Mouse (Mus musculus) forebrain, embryonic 15.5 days (tissue): ENCODE measurements around the gene Tuba8. TPM values are rescaled to one million over a fixed set of nuclear protein-coding genes. Genes with fewer than 3 reads are reported as not detected.

ENCODE experiments used
- ATAC-seq: fragments of 200-750 bp; cut with Nextera tagmentation; replicated peaks from 2 replicates; pipeline ENCODE4 v1.8.0; 2017; ENCODE audit warnings: mild to moderate bottlenecking, moderate TSS enrichment, moderate library complexity
- H3K27ac ChIP-seq: fragments of 300-500 bp; sonication (generic); replicated peaks from 2 replicates; pipeline ENCODE4 v1.5.1; 2015; ENCODE audit warnings: mild to moderate bottlenecking, inconsistent platforms
- H3K27me3 ChIP-seq: fragments of 300-500 bp; sonication (generic); 2 replicates; pipeline ENCODE4 v1.6.1; 2015; ENCODE audit warnings: inconsistent platforms
- H3K36me3 ChIP-seq: fragments of 300-500 bp; sonication (generic); 2 replicates; pipeline ENCODE4 v1.6.1; 2015; ENCODE audit warnings: mild to moderate bottlenecking, inconsistent platforms
- H3K4me1 ChIP-seq: fragments of 300-500 bp; sonication (generic); 2 replicates; pipeline ENCODE4 v1.6.1; 2015; ENCODE audit warnings: inconsistent platforms
- H3K4me2 ChIP-seq: fragments of 300-500 bp; sonication (generic); replicated peaks from 2 replicates; pipeline ENCODE4 v1.6.1; 2015; ENCODE audit warnings: mild to moderate bottlenecking, inconsistent platforms
- H3K4me3 ChIP-seq: fragments of 300-500 bp; sonication (generic); 2 replicates; pipeline ENCODE4 v1.5.1; 2015; ENCODE audit warnings: mild to moderate bottlenecking, inconsistent platforms
- H3K9ac ChIP-seq: fragments of 300-500 bp; sonication (generic); replicated peaks from 2 replicates; pipeline ENCODE4 v1.6.1; 2015; ENCODE audit warnings: mild to moderate bottlenecking, inconsistent platforms
- H3K9me3 ChIP-seq: fragments of 300-500 bp; sonication (generic); 2 replicates; pipeline ENCODE4 v1.6.1; 2016; ENCODE audit warnings: inconsistent platforms
- WGBS: fragments of 180-500 bp; shearing (Covaris S2); methylation state at CpG from one replicate; pipeline ENCODE4 v1.1.7; 2015; ENCODE audit warnings: mixed read lengths; 5-methylcytosine and 5-hydroxymethylcytosine counted together
- polyA plus RNA-seq: library from polyadenylated mRNA; unstranded; fragments of >200 nt; fragmentation: Nextera tagmentation; extraction: Ambion mirVana; gene quantifications from 2 replicates; pipeline ENCODE4 v1.2.1, GENCODE M21; 2015

Tuba8 gene
- polyA plus RNA-seq, 1 experiment from 2014 or later: 0.19 TPM

GRCm38 (mm10) chr6:121206481-121206880 lies 4.0 kb upstream of the Tuba8 start:
- ATAC-seq: no peak
- no peaks in the 10 kb centered on the region for H3K9me3 ChIP-seq
- no peak overlapping the region for H3K27ac ChIP-seq
- no peak overlapping the region for H3K9ac ChIP-seq
- H3K4me1 ChIP-seq: peaks cover 15% of the 10 kb centered on the region
- H3K27me3 ChIP-seq: peaks cover 6% of the 10 kb centered on the region
- WGBS: 83% methylated on average over 5 of the region's 5 CpGs
- H3K36me3 ChIP-seq: no peaks in the 10 kb centered on the region
- H3K4me3 ChIP-seq: no peak overlapping the region
- H3K4me2 ChIP-seq: no peak overlapping the region

DNA sequence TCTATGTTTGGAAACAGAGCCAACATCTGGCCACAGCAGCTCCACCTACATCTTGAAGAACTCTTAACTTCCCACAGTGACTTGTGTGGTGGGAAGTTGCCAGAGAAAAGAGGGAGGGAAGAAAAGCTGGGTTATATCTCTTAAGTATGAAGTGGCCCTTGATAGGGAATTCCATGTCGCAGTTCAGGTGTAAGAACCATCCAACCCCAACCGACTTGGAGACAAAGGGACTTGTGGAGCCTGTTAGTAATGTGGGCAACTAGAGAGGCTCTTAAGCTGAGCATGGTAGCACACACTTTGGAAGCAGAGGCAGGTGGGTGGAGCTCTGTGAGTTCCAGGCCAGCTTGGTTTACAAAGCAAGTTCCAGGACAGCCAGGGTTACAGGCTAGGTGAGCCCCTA lies 912 bp upstream of the Tuba8 start:
- Histone ChIP-seq H3K9ac (no peak overlapping the region), H3K9me3 (no peaks in the 10 kb centered on the region), H3K4me1 (peaks cover 20% of the 10 kb centered on the region), H3K27me3 (peaks cover 6% of the 10 kb centered on the region), H3K27ac (no peak overlapping the region), H3K36me3 (no peaks in the 10 kb centered on the region), H3K4me2 (no peak overlapping the region), H3K4me3 (no peak overlapping the region)
- no peak for ATAC-seq
- WGBS: 88% methylated on average over 2 of the region's 2 CpGs

- peak overlapping the region; percentile 45 for H3K9ac ChIP-seq
- H3K9me3 ChIP-seq: no peaks in the 10 kb centered on the region
- H3K36me3 ChIP-seq: no peaks in the 10 kb centered on the region
- H3K27me3 ChIP-seq: peaks cover 6% of the 10 kb centered on the region
- WGBS: 1% methylated on average over 12 of the region's 12 CpGs
- H3K27ac ChIP-seq: no peak overlapping the region
- H3K4me3 ChIP-seq: peak overlapping the region; percentile 40
- peak overlapping the region; percentile 77 for H3K4me2 ChIP-seq
- ATAC-seq: 0 out of 2 replicates have a peak, but pooled peaks have one; percentile 18
- H3K4me1 ChIP-seq: peaks cover 20% of the 10 kb centered on the region
These were observed 412 bp downstream of the Tuba8 start for GRCm38 (mm10) chr6:121210926-121211289.

DNA sequence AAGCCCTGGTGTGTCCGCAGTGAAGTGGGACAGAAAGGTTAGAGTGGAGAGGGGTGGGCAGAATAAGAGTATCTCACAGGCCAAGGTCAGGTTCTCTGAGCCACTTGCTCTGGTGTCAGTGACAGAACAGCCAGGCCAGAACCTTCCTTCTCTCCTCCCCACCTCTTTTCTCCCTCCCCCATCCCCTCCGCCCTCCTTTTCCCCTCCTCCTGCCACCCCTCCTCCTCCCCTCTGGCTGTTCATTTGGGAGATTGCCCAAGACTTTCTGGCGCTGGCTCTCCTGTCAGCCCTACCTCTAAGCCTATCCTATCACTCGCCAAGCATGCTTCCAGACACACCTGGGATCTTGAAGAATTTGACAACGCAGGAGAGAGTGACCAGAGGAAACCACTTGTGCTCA lies 1.2 kb downstream of the Tuba8 start:
- peaks cover 20% of the 10 kb centered on the region for H3K4me1 ChIP-seq
- H3K9ac ChIP-seq: no peak overlapping the region
- peak overlapping the region; percentile 40; the same call in 1 of the 2 replicates for H3K4me3 ChIP-seq
- H3K27me3 ChIP-seq: peaks cover 6% of the 10 kb centered on the region
- WGBS: 6% methylated on average over 5 of the region's 5 CpGs
- H3K4me2 ChIP-seq: peak overlapping the region; percentile 77
- peak; percentile 17; the same call in 1 of the 2 replicates for ATAC-seq
- H3K9me3 ChIP-seq: no peaks in the 10 kb centered on the region
- H3K27ac ChIP-seq: no peak overlapping the region
- no peaks in the 10 kb centered on the region for H3K36me3 ChIP-seq

DNA sequence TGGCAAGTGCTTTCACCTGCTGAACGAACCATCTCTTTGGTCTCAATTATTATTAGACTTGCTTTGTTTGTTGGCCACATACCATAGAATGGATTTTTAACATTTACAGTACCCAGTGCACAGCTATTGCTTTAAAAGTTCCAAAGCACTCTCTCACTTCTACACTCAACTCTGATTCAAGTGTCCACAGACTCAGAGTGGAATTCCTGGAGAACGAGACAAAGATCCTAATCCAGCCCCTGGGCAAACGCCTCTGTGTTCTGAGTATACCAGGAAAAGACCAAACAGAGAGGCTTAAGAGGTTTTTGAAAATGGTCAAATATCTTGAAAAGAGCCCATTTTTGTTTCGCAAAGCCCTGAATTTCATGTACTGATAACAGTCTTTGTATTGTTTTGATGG lies 2.5 kb downstream of the Tuba8 start:
- no peak overlapping the region for H3K9ac ChIP-seq
- H3K4me1 ChIP-seq: peaks cover 20% of the 10 kb centered on the region
- 73% methylated on average over 4 of the region's 4 CpGs for WGBS
- no peak overlapping the region for H3K4me2 ChIP-seq
- no peak overlapping the region for H3K4me3 ChIP-seq
- no peak for ATAC-seq
- no peaks in the 10 kb centered on the region for H3K9me3 ChIP-seq
- peaks cover 6% of the 10 kb centered on the region for H3K27me3 ChIP-seq
- no peak overlapping the region for H3K27ac ChIP-seq
- no peaks in the 10 kb centered on the region for H3K36me3 ChIP-seq

GRCm38 (mm10) chr6:121214221-121214620 lies 3.7 kb downstream of the Tuba8 start:
- Histone ChIP-seq H3K27me3 (peaks cover 6% of the 10 kb centered on the region), H3K4me1 (peaks cover 20% of the 10 kb centered on the region), H3K4me2 (no peak overlapping the region), H3K27ac (no peak overlapping the region), H3K36me3 (no peaks in the 10 kb centered on the region), H3K9me3 (no peaks in the 10 kb centered on the region), H3K4me3 (no peak overlapping the region), H3K9ac (no peak overlapping the region)
- no peak for ATAC-seq
- WGBS: 87% methylated on average over 5 of the region's 5 CpGs

DNA sequence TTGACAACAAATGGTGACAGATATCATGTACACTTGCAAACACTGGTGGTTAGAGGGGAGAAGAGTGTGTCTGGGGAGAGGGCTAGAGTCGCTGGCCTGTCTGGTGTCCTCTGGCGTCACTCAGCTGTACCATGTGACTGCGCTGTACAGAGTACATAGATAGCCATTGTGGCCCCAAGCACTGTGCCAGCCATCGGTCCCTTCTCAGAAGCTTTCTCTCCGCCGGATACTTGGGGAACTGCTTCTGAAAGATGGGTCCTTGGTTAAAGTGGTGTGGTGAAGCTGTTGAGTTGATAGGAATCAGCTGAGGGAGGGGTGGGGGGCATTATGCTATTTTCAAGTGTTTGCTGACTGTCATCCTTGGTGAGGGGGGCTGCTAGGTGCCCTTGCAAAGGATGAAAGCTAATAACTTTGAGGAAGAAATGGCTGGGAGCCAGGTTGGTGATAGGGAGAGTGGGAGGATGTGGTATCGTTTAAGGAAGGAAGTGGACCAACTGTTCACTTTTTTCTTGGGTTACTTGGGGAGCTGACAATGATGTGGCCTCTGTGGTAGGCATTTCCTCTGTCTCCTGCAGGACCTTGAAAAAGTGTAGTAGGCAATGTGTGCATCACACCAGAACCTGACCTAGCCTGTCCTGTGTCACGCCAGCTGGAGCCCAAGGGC lies 4.3 kb downstream of the Tuba8 start:
- Histone ChIP-seq H3K9me3 (no peaks in the 10 kb centered on the region), H3K4me2 (no peak overlapping the region), H3K27me3 (peaks cover under 1% of the 10 kb centered on the region; the same call in 1 of the 2 replicates), H3K27ac (no peak overlapping the region), H3K4me3 (no peak overlapping the region), H3K4me1 (peaks cover 20% of the 10 kb centered on the region), H3K36me3 (no peaks in the 10 kb centered on the region), H3K9ac (no peak overlapping the region)
- WGBS: 90% methylated on average over 8 of the region's 8 CpGs
- ATAC-seq: no peak

GRCm38 (mm10) chr6:121215336-121215735 lies 4.8 kb downstream of the Tuba8 start:
- H3K4me3 ChIP-seq: no peak overlapping the region
- H3K27ac ChIP-seq: no peak overlapping the region
- no peaks in the 10 kb centered on the region for H3K36me3 ChIP-seq
- no peaks in the 10 kb centered on the region for H3K9me3 ChIP-seq
- no peak overlapping the region for H3K9ac ChIP-seq
- peaks cover 17% of the 10 kb centered on the region for H3K4me1 ChIP-seq
- H3K27me3 ChIP-seq: no peaks in the 10 kb centered on the region; the same call in 1 of the 2 replicates
- no peak for ATAC-seq
- H3K4me2 ChIP-seq: no peak overlapping the region
- WGBS: 68% methylated on average over 5 of the region's 5 CpGs

- WGBS: 82% methylated on average over 6 of the region's 6 CpGs
These were observed 5.4 kb downstream of the Tuba8 start for GRCm38 (mm10) chr6:121215896-121216295.

GRCm38 (mm10) chr6:121216589-121217255 lies 6.2 kb downstream of the Tuba8 start:
- WGBS: 88% methylated on average over 5 of the region's 5 CpGs
- no peak for ATAC-seq

More at GRCm38 (mm10) chr6:121215896-121216295, 5.4 kb downstream of the Tuba8 start:
- Histone ChIP-seq H3K4me1 (peaks cover 11% of the 10 kb centered on the region), H3K4me2 (no peak overlapping the region), H3K9me3 (no peaks in the 10 kb centered on the region), H3K9ac (no peak overlapping the region), H3K4me3 (no peak overlapping the region), H3K36me3 (no peaks in the 10 kb centered on the region), H3K27ac (no peak overlapping the region), H3K27me3 (no peaks in the 10 kb centered on the region)
- ATAC-seq: no peak

GRCm38 (mm10) chr6:121218002-121218401 lies 7.5 kb downstream of the Tuba8 start:
- Histone ChIP-seq H3K4me3 (no peak overlapping the region), H3K27me3 (no peaks in the 10 kb centered on the region), H3K9me3 (no peaks in the 10 kb centered on the region), H3K36me3 (no peaks in the 10 kb centered on the region), H3K4me1 (no peaks in the 10 kb centered on the region), H3K4me2 (no peak overlapping the region), H3K27ac (no peak overlapping the region), H3K9ac (no peak overlapping the region)
- 91% methylated on average over 7 of the region's 7 CpGs for WGBS
- ATAC-seq: no peak

More at GRCm38 (mm10) chr6:121216589-121217255, 6.2 kb downstream of the Tuba8 start:
- Histone ChIP-seq H3K36me3 (no peaks in the 10 kb centered on the region), H3K27me3 (no peaks in the 10 kb centered on the region), H3K4me2 (no peak overlapping the region), H3K9me3 (no peaks in the 10 kb centered on the region), H3K4me3 (no peak overlapping the region), H3K27ac (no peak overlapping the region), H3K4me1 (peaks cover 3% of the 10 kb centered on the region), H3K9ac (no peak overlapping the region)

GRCm38 (mm10) chr6:121219406-121219805 lies 8.9 kb downstream of the Tuba8 start:
- Histone ChIP-seq H3K27me3 (no peaks in the 10 kb centered on the region), H3K9ac (no peak overlapping the region), H3K27ac (no peak overlapping the region), H3K36me3 (no peaks in the 10 kb centered on the region), H3K4me3 (no peak overlapping the region), H3K4me1 (no peaks in the 10 kb centered on the region), H3K4me2 (no peak overlapping the region), H3K9me3 (no peaks in the 10 kb centered on the region)
- WGBS: 78% methylated on average over 4 of the region's 4 CpGs
- no peak for ATAC-seq
